Comparison of ENCODE assay signal across 22 mouse cellular contexts in the genomic region with DNA sequence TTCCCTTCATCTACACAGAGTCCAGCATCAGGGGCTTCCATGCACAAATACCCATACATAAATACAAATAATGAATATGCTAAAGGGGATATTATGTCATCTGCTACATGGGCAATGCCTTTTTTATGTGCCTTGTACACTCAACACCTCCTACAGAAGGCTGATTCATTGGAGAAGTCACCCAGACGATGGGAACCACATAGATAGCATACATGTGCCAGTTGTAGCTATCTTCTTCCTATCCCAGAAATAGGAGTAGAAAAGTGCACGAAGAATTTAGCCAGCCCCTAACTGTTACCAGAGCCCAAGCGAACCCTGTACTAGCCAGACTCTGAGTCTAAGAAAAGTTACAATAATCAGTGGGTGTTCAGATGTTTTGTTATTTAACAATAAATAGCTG.
"Had no signal": no experiment of that assay in that cellular context is flagged by ENCODE, and none has a peak within 500 bp of the region (broad histone marks: within the 10 kb centered on the region; RNA-seq: fewer than 3 reads in every experiment).

No protein-coding gene starts in this region.

- ATAC-seq: forebrain, postnatal 0 days; hindbrain, postnatal 0 days; intestine, embryonic 16.5 days; liver, embryonic 12.5 days had no signal

- H3K36me3 ChIP-seq: heart, embryonic 10.5 days; heart, embryonic 12.5 days; hindbrain, embryonic 13.5 days; hindbrain, embryonic 15.5 days; limb, embryonic 15.5 days; liver, embryonic 12.5 days had no signal

- H3K27me3 ChIP-seq: heart, embryonic 12.5 days; hindbrain, embryonic 13.5 days; hindbrain, embryonic 15.5 days; limb, embryonic 13.5 days; limb, embryonic 15.5 days; liver, embryonic 12.5 days had no signal

- H3K9me3 ChIP-seq: heart, embryonic 10.5 days; heart, embryonic 12.5 days; hindbrain, embryonic 13.5 days; hindbrain, embryonic 15.5 days; limb, embryonic 13.5 days; limb, embryonic 15.5 days; liver, embryonic 12.5 days had no signal

- H3K4me1 ChIP-seq: heart, embryonic 10.5 days; hindbrain, embryonic 13.5 days; hindbrain, embryonic 15.5 days; liver, embryonic 12.5 days had no signal

- H3K4me3 ChIP-seq: heart, embryonic 10.5 days; heart, embryonic 12.5 days; hindbrain, embryonic 13.5 days; hindbrain, embryonic 15.5 days; limb, embryonic 13.5 days; limb, embryonic 15.5 days; liver, embryonic 12.5 days had no signal

- H3K9ac ChIP-seq: forebrain, postnatal 0 days; heart, embryonic 12.5 days; hindbrain, embryonic 13.5 days; hindbrain, embryonic 15.5 days; limb, embryonic 13.5 days; limb, embryonic 15.5 days; liver, embryonic 12.5 days had no signal

- H3K27ac ChIP-seq: heart, embryonic 10.5 days; hindbrain, embryonic 13.5 days; hindbrain, embryonic 15.5 days; hindbrain, postnatal 0 days; limb, embryonic 13.5 days; limb, embryonic 15.5 days; liver, embryonic 12.5 days had no signal

- H3K4me2 ChIP-seq: heart, embryonic 12.5 days; hindbrain, embryonic 13.5 days; hindbrain, embryonic 15.5 days; limb, embryonic 13.5 days; limb, embryonic 15.5 days; liver, embryonic 12.5 days had no signal

- DNase-seq: forebrain, postnatal 0 days; gastrocnemius, postnatal 14 days; gastrocnemius, postnatal 36 days; heart, adult 18-20 months; heart, postnatal 10 days; kidney, adult 11 months; kidney, adult 2 months; kidney, adult 9 months; kidney, postnatal 10 days; kidney, postnatal 25 days; layer of hippocampus, adult 9-11 months; layer of hippocampus, postnatal 36 days; left cerebral cortex, postnatal 4 days had no signal
